Mouse (Mus musculus) CH12.LX (cell line): ENCODE results near the gene Acp7. TPM values are rescaled to one million over a fixed set of nuclear protein-coding genes. Genes with fewer than 3 reads are reported as not detected.
A peak's percentile ranks its signal among the peaks of the same experiment; 100 is the strongest.

Source experiments
- DNase-seq: peaks from one replicate; pipeline ENCODE4 v3.0.0-alpha.2; 2013; ENCODE audit errors: extremely low read depth
- H3K27ac ChIP-seq: 2 replicates; pipeline ENCODE4 v1.5.1; 2012; ENCODE audit warnings: low read depth, mild to moderate bottlenecking, control low read depth, moderate library complexity; ENCODE audit not compliant: insufficient read depth
- H3K27me3 ChIP-seq: replicated peaks from 2 replicates; pipeline ENCODE3; 2012; ENCODE audit warnings: inconsistent platforms
- H3K36me3 ChIP-seq, 2 experiments: replicated peaks in 1 of 2; 2 replicates each; pipeline versions ENCODE3 to v1.6.1; 2012; ENCODE audit warnings: inconsistent platforms in 1 of 2, low read length in 1 of 2, mild to moderate bottlenecking in 1 of 2, mixed read lengths in 1 of 2, moderate library complexity in 1 of 2; ENCODE audit not compliant: control insufficient read depth in 1 of 2, insufficient read depth in 1 of 2
- H3K4me1 ChIP-seq, 2 experiments: 2 replicates each; pipeline ENCODE4 v1.6.1; 2012; ENCODE audit warnings: inconsistent platforms in 1 of 2, moderate library complexity in 1 of 2; ENCODE audit not compliant: insufficient read depth in 2 of 2, control insufficient read depth in 1 of 2
- H3K4me2 ChIP-seq: 2 replicates; pipeline ENCODE4 v1.6.1; 2012; ENCODE audit warnings: low read depth, mild to moderate bottlenecking, control low read depth; ENCODE audit not compliant: poor library complexity, insufficient read depth, severe bottlenecking
- H3K4me3 ChIP-seq, 3 experiments: fragments of 150-350 bp in 1 of 3; sonication (generic) in 1 of 3; replicated peaks in 1 of 3; 2 replicates each; pipeline versions ENCODE3 to v1.5.1; 2011 to 2012; ENCODE audit warnings: low read depth in 2 of 3, low read length in 2 of 3, mild to moderate bottlenecking in 2 of 3, moderate library complexity in 2 of 3, control low read depth in 1 of 3, improper control_type of control experiment in 1 of 3, inconsistent platforms in 1 of 3, mixed read lengths in 1 of 3; ENCODE audit not compliant: poor library complexity in 1 of 3
- H3K79me2 ChIP-seq: replicated peaks from 2 replicates; pipeline ENCODE4 v1.6.1; 2012; ENCODE audit warnings: mild to moderate bottlenecking, moderate library complexity; ENCODE audit not compliant: control insufficient read depth, poor library complexity, insufficient read depth, severe bottlenecking; ENCODE audit errors: extremely low read depth
- H3K9ac ChIP-seq: 2 replicates; pipeline ENCODE4 v1.6.1; 2012; ENCODE audit warnings: low read depth, mild to moderate bottlenecking, control low read depth, moderate library complexity; ENCODE audit not compliant: insufficient read depth
- H3K9me3 ChIP-seq: replicated peaks from 2 replicates; pipeline ENCODE3; 2012; ENCODE audit warnings: low read length, inconsistent platforms, mixed read lengths
- CHD2 ChIP-seq: IDR thresholded peaks from 2 replicates; pipeline ENCODE4 v1.6.1; 2011; ENCODE audit warnings: low read length, improper control_type of control experiment
- CTCF ChIP-seq, 2 experiments: IDR thresholded peaks in 1 of 2; conservative IDR thresholded peaks in 1 of 2; 2 replicates each; pipeline ENCODE4 v1.5.1; 2011 to 2012; ENCODE audit warnings: low read depth in 2 of 2, low read length in 2 of 2, improper control_type of control experiment in 1 of 2, inconsistent platforms in 1 of 2, mild to moderate bottlenecking in 1 of 2, moderate library complexity in 1 of 2
- ELF1 ChIP-seq: IDR thresholded peaks from 2 replicates; pipeline ENCODE4 v1.6.1; 2014; ENCODE audit warnings: low read depth, mild to moderate bottlenecking, inconsistent platforms, low read length, improper control_type of control experiment
- EP300 ChIP-seq: IDR thresholded peaks from 2 replicates; pipeline ENCODE4 v1.6.1; 2011; ENCODE audit warnings: low read length, improper control_type of control experiment
- ETS1 ChIP-seq: conservative IDR thresholded peaks from 2 replicates; pipeline ENCODE4 v1.6.1; 2012; ENCODE audit warnings: low read depth, mild to moderate bottlenecking, inconsistent platforms, low read length, improper control_type of control experiment, moderate library complexity
- GABPA ChIP-seq: IDR thresholded peaks from 2 replicates; pipeline ENCODE4 v1.6.1; 2012; ENCODE audit warnings: low read depth, low read length, improper control_type of control experiment, inconsistent platforms; ENCODE audit not compliant: insufficient replicate concordance
- HCFC1 ChIP-seq: IDR thresholded peaks from 2 replicates; pipeline ENCODE4 v1.6.1; 2012; ENCODE audit warnings: low read depth, mild to moderate bottlenecking, inconsistent platforms, low read length, improper control_type of control experiment
- IRF4 ChIP-seq: IDR thresholded peaks from 2 replicates; pipeline ENCODE4 v1.6.1; 2014; ENCODE audit warnings: low read depth, mild to moderate bottlenecking, inconsistent platforms, low read length, improper control_type of control experiment
- JUND ChIP-seq: conservative IDR thresholded peaks from 2 replicates; pipeline ENCODE4 v1.6.1; 2011; ENCODE audit warnings: low read depth, low read length, improper control_type of control experiment
- KAT2A ChIP-seq: IDR thresholded peaks from 2 replicates; pipeline ENCODE4 v1.6.1; 2012; ENCODE audit warnings: low read length, improper control_type of control experiment, inconsistent platforms; ENCODE audit not compliant: insufficient replicate concordance
- MAFK ChIP-seq: IDR thresholded peaks from 2 replicates; pipeline ENCODE4 v1.6.1; 2011; ENCODE audit warnings: low read length, improper control_type of control experiment; ENCODE audit not compliant: insufficient replicate concordance
- MAX ChIP-seq: IDR thresholded peaks from 2 replicates; pipeline ENCODE4 v1.6.1; 2011; ENCODE audit warnings: low read length, improper control_type of control experiment
- MAZ ChIP-seq: IDR thresholded peaks from 2 replicates; pipeline ENCODE4 v1.6.1; 2012; ENCODE audit warnings: low read depth, mild to moderate bottlenecking, inconsistent platforms, low read length, improper control_type of control experiment, moderate library complexity
- MEF2A ChIP-seq: IDR thresholded peaks from 2 replicates; pipeline ENCODE4 v1.6.1; 2014; ENCODE audit warnings: low read depth, mild to moderate bottlenecking, inconsistent platforms, low read length, improper control_type of control experiment, borderline replicate concordance
- MXI1 ChIP-seq: IDR thresholded peaks from 2 replicates; pipeline ENCODE4 v1.6.1; 2011; ENCODE audit warnings: mild to moderate bottlenecking, low read depth, low read length, improper control_type of control experiment
- MYC ChIP-seq: IDR thresholded peaks from 2 replicates; pipeline ENCODE4 v1.6.1; 2011; ENCODE audit warnings: low read depth, mild to moderate bottlenecking, improper control_type of control experiment, low read length
- NELFE ChIP-seq: IDR thresholded peaks from 2 replicates; pipeline ENCODE4 v1.6.1; 2011; ENCODE audit warnings: low read depth, low read length, improper control_type of control experiment
- POLR2A ChIP-seq: IDR thresholded peaks from 2 replicates; pipeline ENCODE4 v1.6.1; 2011; ENCODE audit warnings: low read depth, mild to moderate bottlenecking, improper control_type of control experiment, low read length
- POLR2AphosphoS2 ChIP-seq: IDR thresholded peaks from 2 replicates; pipeline ENCODE4 v1.6.1; 2011; ENCODE audit warnings: low read depth, low read length, improper control_type of control experiment
- RAD21 ChIP-seq: IDR thresholded peaks from 2 replicates; pipeline ENCODE4 v1.6.1; 2011; ENCODE audit warnings: low read depth, mild to moderate bottlenecking, low read length, improper control_type of control experiment, moderate library complexity
- RCOR1 ChIP-seq: conservative IDR thresholded peaks from 2 replicates; pipeline ENCODE4 v1.6.1; 2012; ENCODE audit warnings: low read depth, mild to moderate bottlenecking, inconsistent platforms, low read length, improper control_type of control experiment
- SIN3A ChIP-seq: IDR thresholded peaks from 2 replicates; pipeline ENCODE4 v1.6.1; 2012; ENCODE audit warnings: low read length, improper control_type of control experiment, inconsistent platforms
- SMC3 ChIP-seq: IDR thresholded peaks from 2 replicates; pipeline ENCODE4 v1.6.1; 2011; ENCODE audit warnings: low read depth, low read length, improper control_type of control experiment
- TBP ChIP-seq: conservative IDR thresholded peaks from 2 replicates; pipeline ENCODE4 v1.6.1; 2011; ENCODE audit warnings: low read depth, low read length, improper control_type of control experiment
- TCF12 ChIP-seq: IDR thresholded peaks from 2 replicates; pipeline ENCODE4 v1.6.1; 2014; ENCODE audit warnings: low read depth, mild to moderate bottlenecking, inconsistent platforms, low read length, improper control_type of control experiment
- UBTF ChIP-seq: IDR thresholded peaks from 2 replicates; pipeline ENCODE4 v1.6.1; 2012; ENCODE audit warnings: low read depth, mild to moderate bottlenecking, inconsistent platforms, low read length, improper control_type of control experiment, moderate library complexity
- USF1 ChIP-seq: IDR thresholded peaks from 2 replicates; pipeline ENCODE4 v1.6.1; 2014; ENCODE audit warnings: low read depth, mild to moderate bottlenecking, inconsistent platforms, low read length, improper control_type of control experiment
- USF2 ChIP-seq: conservative IDR thresholded peaks from 2 replicates; pipeline ENCODE4 v1.6.1; 2011; ENCODE audit warnings: low read depth, low read length, improper control_type of control experiment
- ZC3H11A ChIP-seq: IDR thresholded peaks from 2 replicates; pipeline ENCODE4 v1.6.1; 2012; ENCODE audit warnings: low read depth, mild to moderate bottlenecking, inconsistent platforms, low read length, improper control_type of control experiment
- ZKSCAN1 ChIP-seq: IDR thresholded peaks from 2 replicates; pipeline ENCODE4 v1.6.1; 2012; ENCODE audit warnings: low read depth, inconsistent platforms, low read length, improper control_type of control experiment, borderline replicate concordance
- ZMIZ1 ChIP-seq: IDR thresholded peaks from 2 replicates; pipeline ENCODE4 v1.6.1; 2012; ENCODE audit warnings: low read depth, mild to moderate bottlenecking, inconsistent platforms, low read length, improper control_type of control experiment
- ZNF384 ChIP-seq: IDR thresholded peaks from 2 replicates; pipeline ENCODE4 v1.6.1; 2012; ENCODE audit warnings: low read depth, low read length, improper control_type of control experiment, inconsistent platforms
- dilution Hi-C: fragments of 300-500 bp; cut with MboI; formaldehyde crosslinking; loops from 2 replicates; pipeline ENCODE4 v1.14.3; 2020; ENCODE audit warnings: low sequenced_read_pairs; ENCODE audit not compliant: extremely low pct_unique_long_range_greater_than_20kb, extremely low pct_ligation_motif_present
- in situ Hi-C: fragments of 300-500 bp; cut with MboI; formaldehyde crosslinking; loops from 3 replicates; pipeline ENCODE4 v1.14.3; 2019; ENCODE audit warnings: low sequenced_read_pairs, low pct_ligation_motif_present, low pct_unique_long_range_greater_than_20kb, mixed read lengths
- polyA plus RNA-seq: library from polyadenylated mRNA; unstranded; fragments of >175 nt; gene quantifications from 2 replicates; pipeline ENCODE4 v1.2.1, GENCODE M21; 2012; ENCODE audit warnings: low read depth; ENCODE audit not compliant: insufficient read length
- total RNA-seq, 2 experiments: library from RNA; depleted of rRNA; stranded (reverse); fragments of 300-350 nt in 1 of 2; fragments of >200 nt in 1 of 2; gene quantifications; 2 replicates each; pipeline ENCODE4 v1.2.3; 2012 to 2014

Acp7 gene
- total and polyA plus RNA-seq, 3 experiments: not detected

DNA sequence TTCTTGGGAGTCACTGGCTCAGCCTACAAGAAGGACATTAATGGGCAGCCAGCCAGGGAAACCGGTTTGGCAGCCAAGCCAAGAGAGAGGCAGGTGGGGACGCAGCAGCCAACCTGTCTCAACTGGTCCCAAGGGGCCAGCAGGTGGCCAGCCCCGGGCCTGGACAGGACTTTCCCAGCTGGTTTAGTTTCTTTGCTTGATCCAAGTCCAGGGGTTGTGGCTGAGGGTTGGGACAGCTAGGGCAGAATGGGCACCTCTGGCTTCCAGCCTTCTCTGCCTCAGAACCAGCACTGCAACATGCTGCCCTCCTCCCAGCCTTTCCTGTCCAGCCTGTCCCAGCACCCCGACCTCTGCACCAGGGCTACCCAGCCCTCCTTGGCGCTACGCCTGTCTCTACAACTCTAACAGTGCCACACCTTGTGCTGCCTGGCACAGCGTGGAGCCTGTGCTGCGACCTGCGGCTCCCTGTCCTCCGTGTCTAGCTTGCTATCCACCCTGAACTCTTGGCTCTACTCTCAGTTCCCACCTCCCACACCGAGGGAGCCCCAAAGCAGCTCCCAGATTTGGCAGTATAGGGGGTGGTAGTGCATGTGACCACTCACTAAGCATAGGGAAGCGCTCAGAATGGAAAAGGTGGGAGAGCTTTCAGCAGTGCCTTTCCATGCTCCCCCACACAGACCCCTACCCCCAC, 60.7 kb downstream of the Acp7 start:
- dilution Hi-C loops: no loop called here
- H3K27me3 ChIP-seq: no peaks in the 10 kb centered on the region
- H3K4me2 ChIP-seq: no peak overlapping the region
- H3K4me1 ChIP-seq: peaks cover 4 to 29% of the 10 kb centered on the region in 2 experiments
- H3K36me3 ChIP-seq: peaks cover 23 to 73% of the 10 kb centered on the region in 2 experiments
- no peak for DNase-seq
- no peak overlapping the region for H3K27ac ChIP-seq
- no peaks in the 10 kb centered on the region for H3K9me3 ChIP-seq
- H3K79me2 ChIP-seq: no peaks in the 10 kb centered on the region
- no peak overlapping the region for H3K9ac ChIP-seq
- in situ Hi-C loops: no loop called here
- TF ChIP-seq MYC: no peak
- TF ChIP-seq ZKSCAN1: no peak
- TF ChIP-seq NELFE: no peak
- TF ChIP-seq GABPA: no peak
- no peak for TF ChIP-seq ZC3H11A
- no peak for TF ChIP-seq KAT2A
- no peak overlapping the region for H3K4me3 ChIP-seq

DNA sequence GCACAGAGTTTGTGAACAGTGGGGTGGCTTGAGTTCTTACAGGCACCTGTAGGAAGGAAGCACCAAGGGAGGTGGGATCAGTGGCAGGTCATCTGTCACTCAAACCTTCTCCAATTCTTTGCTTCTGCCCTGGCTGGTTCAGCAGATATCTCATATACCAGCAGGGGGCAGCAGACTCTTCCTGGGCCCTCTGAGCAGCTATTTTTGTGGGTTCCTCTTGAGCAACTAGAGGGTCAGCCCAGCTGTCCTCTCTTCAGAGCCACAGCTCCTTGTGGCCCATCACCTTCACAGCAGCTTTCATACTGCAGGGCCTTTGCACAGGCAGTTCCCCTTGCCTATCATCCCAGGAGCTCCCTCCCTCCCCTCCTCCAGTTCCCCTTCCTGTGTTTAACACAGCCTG, 62.9 kb downstream of the Acp7 start:
- Histone ChIP-seq H3K36me3 (peaks cover 44 to 81% of the 10 kb centered on the region in 2 experiments), H3K4me3 (no peak overlapping the region), H3K9me3 (no peaks in the 10 kb centered on the region), H3K27me3 (no peaks in the 10 kb centered on the region), H3K4me1 (peaks cover 4 to 17% of the 10 kb centered on the region in 2 experiments), H3K9ac (no peak overlapping the region), H3K79me2 (no peaks in the 10 kb centered on the region), H3K27ac (no peak overlapping the region), H3K4me2 (no peak overlapping the region)
- dilution Hi-C loops (no loop called here), in situ Hi-C loops (no loop called here)
- peak; percentile 67 for DNase-seq
- no peak for TF ChIP-seq POLR2A
- TF ChIP-seq ZMIZ1: no peak
- TF ChIP-seq NELFE: no peak
- TF ChIP-seq USF1: no peak
- no peak for TF ChIP-seq RCOR1
- no peak for TF ChIP-seq KAT2A
- TF ChIP-seq RAD21: peak; percentile 78
- no peak for TF ChIP-seq TCF12
- TF ChIP-seq JUND: no peak
- peak; percentile 96 for TF ChIP-seq SMC3
- no peak for TF ChIP-seq GABPA
- no peak for TF ChIP-seq UBTF
- no peak for TF ChIP-seq CHD2
- TF ChIP-seq MAFK: no peak
- TF ChIP-seq CTCF (conservative IDR thresholded peaks at IDR 0.05 in 1 of 2, IDR thresholded peaks at IDR 0.05 in 1 of 2; ENCODE audit: low read depth in 2 of 2, low read length in 2 of 2): peak; percentile 66 to 92; a peak in 3 of 4 replicates
- peak; percentile 65 for TF ChIP-seq ZC3H11A
- no peak for TF ChIP-seq POLR2AphosphoS2
- no peak for TF ChIP-seq ZNF384
- TF ChIP-seq MAX: no peak
- no peak for TF ChIP-seq IRF4
- no peak for TF ChIP-seq HCFC1
- TF ChIP-seq ZKSCAN1: no peak
- no peak for TF ChIP-seq MAZ
- TF ChIP-seq USF2: no peak
- TF ChIP-seq MXI1: no peak
- no peak for TF ChIP-seq ELF1
- TF ChIP-seq EP300: no peak
- no peak for TF ChIP-seq MYC
- TF ChIP-seq SIN3A: no peak
- no peak for TF ChIP-seq TBP
- 0 out of 2 replicates have a peak, but pooled peaks have one; percentile 39 for TF ChIP-seq MEF2A
- no peak for TF ChIP-seq ETS1
